Mouse (Mus musculus) subcutaneous adipose tissue, adult 2 months (tissue): ENCODE data around the gene Dexi. TPM values are rescaled to one million over a fixed set of nuclear protein-coding genes. Genes with fewer than 3 reads are reported as not detected.

Experiments
- polyA plus RNA-seq: library from polyadenylated mRNA; depleted of rRNA; stranded (reverse); fragments of >200 nt; gene quantifications from 2 replicates; pipeline ENCODE4 v1.2.3, GENCODE M21; 2012; ENCODE audit warnings: low replicate concordance; rRNA removed

The Dexi gene
- 32.2 and 57.5 TPM in 2 replicates for polyA plus RNA-seq

GRCm38 (mm10) chr16:10542698-10543365, at the start of gene Dexi:
Dexi (minus strand) TSS chr16:10543054.

GRCm38 (mm10) chr16:10544995-10545622, 2.3 kb upstream of the Dexi start, which contains the start of gene Clec16a:
Clec16a (plus strand) TSS chr16:10545339.

GRCm38 (mm10) chr16:10479857-10480256, 63.0 kb downstream of the Dexi start, which contains the start of gene Ciita:
Ciita (plus strand) TSS chr16:10480059.

Other genes with a start within 250 kb of the Dexi start
- gene Emp2, start 229.1 kb downstream of the Dexi start, polyA plus RNA-seq: 33.1 and 106 TPM in 2 replicates
- gene Tekt5, start 147.6 kb downstream of the Dexi start, polyA plus RNA-seq: 0.10 and 0.69 TPM in 2 replicates
- 22.0 and 41.9 TPM in 2 replicates for gene Nubp1, start 131.1 kb downstream of the Dexi start, polyA plus RNA-seq
- gene Tvp23a, start 95.7 kb downstream of the Dexi start, polyA plus RNA-seq: 2.3 and 10.4 TPM in 2 replicates
- 5.9 and 8.8 TPM in 2 replicates for gene Ciita, start 63.0 kb downstream of the Dexi start, polyA plus RNA-seq
- 19.8 and 24.7 TPM in 2 replicates for gene Clec16a, start 2.3 kb upstream of the Dexi start, polyA plus RNA-seq
- 2.0 and 16.1 TPM in 2 replicates for gene Socs1, start 242.5 kb upstream of the Dexi start, polyA plus RNA-seq
- gene Tnp2, start 245.6 kb upstream of the Dexi start, polyA plus RNA-seq: 0.48 TPM in 1 of 2 replicates, not detected in the other
- gene Prm3, start 247.9 kb upstream of the Dexi start, polyA plus RNA-seq: not detected in 2 replicates